Comparison of ENCODE assay signal across 9 mouse cellular contexts in genomic region chr4:150853680-150854461, GRCm38 (mm10). TPM values are rescaled to one million over a fixed set of nuclear protein-coding genes. Genes with fewer than 3 reads are reported as not detected.
DNase-seq lines count a peak whose midpoint lies in the region; ATAC-seq and TF ChIP-seq lines count a peak whose summit lies in the region.
"Had no signal": no experiment of that assay in that cellular context is flagged by ENCODE, and none has a peak within 500 bp of the region (broad histone marks: within the 10 kb centered on the region; RNA-seq: fewer than 3 reads in every experiment).

Errfi1 (plus strand) TSS chr4:150853919.

- no peaks in the 10 kb centered on the region for H3K36me3 ChIP-seq in heart, embryonic 12.5 days
- 0 out of 2 replicates have a peak, but pooled peaks cover 4% of the 10 kb centered on the region for H3K36me3 ChIP-seq in kidney, embryonic 15.5 days
- H3K36me3 ChIP-seq in liver, embryonic 14.5 days (replicated peaks; ENCODE audit: control insufficient read depth, insufficient read depth, low read depth) = no peaks in the 10 kb centered on the region
- H3K36me3 ChIP-seq in neural tube, embryonic 14.5 days (ENCODE audit: control insufficient read depth, insufficient read depth, low read length) = no peaks in the 10 kb centered on the region
- H3K36me3 ChIP-seq: G1E had no signal

- no peaks in the 10 kb centered on the region for H3K9me3 ChIP-seq in heart, embryonic 12.5 days (replicated peaks)
- no peaks in the 10 kb centered on the region for H3K9me3 ChIP-seq in kidney, embryonic 15.5 days (replicated peaks)
- no peaks in the 10 kb centered on the region for H3K9me3 ChIP-seq in liver, embryonic 14.5 days (ENCODE audit: control insufficient read depth, low read length)
- no peaks in the 10 kb centered on the region for H3K9me3 ChIP-seq in neural tube, embryonic 14.5 days (ENCODE audit: control insufficient read depth, low read length)

- no peak; the same call in 1 of the 2 replicates for TF ChIP-seq EP300 in liver, embryonic 14.5 days (IDR thresholded peaks at IDR 0.05; ENCODE audit: low read depth)

- no peak for TF ChIP-seq CTCF in left cerebral cortex, adult 2 months (IDR thresholded peaks at IDR 0.05)
- no peak for TF ChIP-seq CTCF in cortical plate, adult 2 months (IDR thresholded peaks at IDR 0.05; ENCODE audit: extremely low read depth, insufficient read depth, low read length)
- no peak for TF ChIP-seq CTCF in liver, embryonic 14.5 days (IDR thresholded peaks at IDR 0.05; ENCODE audit: low read depth)

- H3K9ac ChIP-seq in heart, embryonic 12.5 days = peak within 1 kb of the TSS; percentile 53; the same call in 1 of the 2 replicates
- H3K9ac ChIP-seq in kidney, embryonic 15.5 days = peak within 1 kb of the TSS; percentile 35
- no peak within 1 kb of the TSS for H3K9ac ChIP-seq in liver, embryonic 14.5 days (replicated peaks)
- H3K9ac ChIP-seq in neural tube, embryonic 14.5 days (replicated peaks; ENCODE audit: low read depth, low read length) = peak within 1 kb of the TSS; percentile 47

- ATAC-seq in heart, embryonic 12.5 days (ENCODE audit: insufficient number of reproducible peaks, low FRiP score) = no peak
- peak; percentile 59 for ATAC-seq in kidney, embryonic 15.5 days (replicated peaks; ENCODE audit: low FRiP score)
- peak; percentile 71 for ATAC-seq in liver, embryonic 14.5 days (ENCODE audit: insufficient read depth)
- peak; percentile 12; the same call in 1 of the 2 replicates for ATAC-seq in neural tube, embryonic 14.5 days (ENCODE audit: low read depth)

- intact Hi-C loops in left cerebral cortex, adult 2 months (cut with DNase I) = loop anchor here (2.0 to 5.0 kb wide), 4 partner anchors 45 to 197 kb away; no protein-coding TSS in a partner anchor

- 54% methylated on average over 13 of the region's 13 CpGs for WGBS in heart, embryonic 12.5 days
- 47% methylated on average over 13 of the region's 13 CpGs for WGBS in kidney, embryonic 15.5 days
- WGBS in liver, embryonic 14.5 days (ENCODE audit: insufficient replicate concordance) = 50% methylated on average over 13 of the region's 13 CpGs
- WGBS in neural tube, embryonic 14.5 days = 42% methylated on average over 13 of the region's 13 CpGs

- peak within 1 kb of the TSS; percentile 77 for H3K4me2 ChIP-seq in heart, embryonic 12.5 days
- peak within 1 kb of the TSS; percentile 68 for H3K4me2 ChIP-seq in kidney, embryonic 15.5 days
- peak within 1 kb of the TSS; percentile 72 for H3K4me2 ChIP-seq in liver, embryonic 14.5 days (ENCODE audit: low read depth)
- peak within 1 kb of the TSS; percentile 68 for H3K4me2 ChIP-seq in neural tube, embryonic 14.5 days (ENCODE audit: low read depth, low read length)

- no peak for TF ChIP-seq POLR2A in cortical plate, adult 2 months (IDR thresholded peaks at IDR 0.05; ENCODE audit: extremely low read depth, insufficient read depth, low read length)

- no peak within 1 kb of the TSS for H3K27ac ChIP-seq in left cerebral cortex, adult 2 months
- H3K27ac ChIP-seq in cortical plate, adult 2 months (ENCODE audit: insufficient read depth, low read length) = no peak within 1 kb of the TSS
- H3K27ac ChIP-seq in heart, embryonic 12.5 days (ENCODE audit: poor library complexity, severe bottlenecking) = no peak within 1 kb of the TSS
- H3K27ac ChIP-seq in kidney, embryonic 15.5 days = peak within 1 kb of the TSS; percentile 97
- H3K27ac ChIP-seq in liver, embryonic 14.5 days = no peak within 1 kb of the TSS
- H3K27ac ChIP-seq in neural tube, embryonic 14.5 days (ENCODE audit: low read depth, low read length) = peak within 1 kb of the TSS; percentile 97; the same call in 1 of the 2 replicates

- no peak for DNase-seq in left cerebral cortex, adult 2 months (ENCODE audit: extremely low spot score in 1 of 2, low spot score in 2 of 2)
- DNase-seq in left cerebral cortex, adult 9 months (ENCODE audit: low spot score in 2 of 2) = no peak
- peak; percentile 22 to 30 (median 23) for DNase-seq in liver, embryonic 14.5 days (ENCODE audit: low read depth in 3 of 3, low spot score in 3 of 3)
- no peak for DNase-seq in urinary bladder, postnatal 10 days (ENCODE audit: low spot score)

- peaks cover 4% of the 10 kb centered on the region for H3K4me1 ChIP-seq in cortical plate, adult 2 months (ENCODE audit: control insufficient read depth, insufficient read depth, low read length)
- 0 out of 2 replicates have a peak, but pooled peaks cover 12% of the 10 kb centered on the region for H3K4me1 ChIP-seq in heart, embryonic 12.5 days (replicated peaks)
- peaks cover 43% of the 10 kb centered on the region for H3K4me1 ChIP-seq in kidney, embryonic 15.5 days
- peaks cover 0 to 4% of the 10 kb centered on the region in 2 experiments; a peak in 2 of 4 replicates for H3K4me1 ChIP-seq in liver, embryonic 14.5 days (replicated peaks; ENCODE audit: control insufficient read depth in 2 of 2, insufficient read depth in 2 of 2, low read length in 1 of 2)
- H3K4me1 ChIP-seq in neural tube, embryonic 14.5 days (ENCODE audit: control insufficient read depth, insufficient read depth, low read length) = peaks cover 11% of the 10 kb centered on the region

- H3K27me3 ChIP-seq in heart, embryonic 12.5 days (replicated peaks) = 0 out of 2 replicates have a peak, but pooled peaks cover 3% of the 10 kb centered on the region
- no peaks in the 10 kb centered on the region for H3K27me3 ChIP-seq in kidney, embryonic 15.5 days
- H3K27me3 ChIP-seq in liver, embryonic 14.5 days (ENCODE audit: control insufficient read depth, insufficient read depth, low read length) = peaks cover 18% of the 10 kb centered on the region
- H3K27me3 ChIP-seq in neural tube, embryonic 14.5 days (ENCODE audit: control insufficient read depth, insufficient read depth, low read length) = no peaks in the 10 kb centered on the region

- peak within 1 kb of the TSS; percentile 76 for H3K4me3 ChIP-seq in left cerebral cortex, adult 2 months
- peak within 1 kb of the TSS; percentile 32 for H3K4me3 ChIP-seq in cortical plate, adult 2 months (ENCODE audit: insufficient read depth, low read length)
- peak within 1 kb of the TSS; percentile 91 for H3K4me3 ChIP-seq in heart, embryonic 12.5 days
- H3K4me3 ChIP-seq in kidney, embryonic 15.5 days (replicated peaks) = peak within 1 kb of the TSS; percentile 70
- peak within 1 kb of the TSS; percentile 30 to 61 for H3K4me3 ChIP-seq in liver, embryonic 14.5 days (ENCODE audit: insufficient read depth in 1 of 2, low read depth in 2 of 2, low read length in 2 of 2)
- H3K4me3 ChIP-seq in neural tube, embryonic 14.5 days (ENCODE audit: low read depth, low read length) = peak within 1 kb of the TSS; percentile 83

RNA-seq across cellular contexts. Expression of gene Errfi1, which starts in this region (rescaled TPM):
- total RNA-seq in left cerebral cortex, adult 2 months (2021) = 10 to 100 TPM; 25.9 to 37.8 TPM
- 21.6 and 22.5 TPM in 2 replicates for polyA plus RNA-seq in cortical plate, adult 2 months (2012; rRNA removed)
- polyA plus RNA-seq in heart, embryonic 12.5 days (2016; fragmentation: Nextera tagmentation; extraction: Ambion mirVana) = 14.0 and 16.5 TPM in 2 replicates
- 29.3 and 34.2 TPM in 2 replicates for polyA plus RNA-seq in kidney, embryonic 15.5 days (2015; fragmentation: Nextera tagmentation; extraction: Ambion mirVana)
- 11.3 and 12.6 TPM in 2 replicates for polyA plus RNA-seq in liver, embryonic 14.5 days (2012; rRNA removed)
- 23.1 and 26.1 TPM in 2 replicates for polyA plus RNA-seq in liver, embryonic 14.5 days (2014; fragmentation: Nextera tagmentation; extraction: Ambion mirVana)
- polyA plus RNA-seq in neural tube, embryonic 14.5 days (2014; fragmentation: Nextera tagmentation; extraction: Ambion mirVana) = 70.2 and 76.9 TPM in 2 replicates
- polyA plus RNA-seq: G1E had no signal

Comparison
In these comparisons a context has a peak if more than half of its experiments do, and no peak if none do; other contexts are left out.
1. DNase-seq: peak in liver, embryonic 14.5 days (3 of 3); none in left cerebral cortex, adult 2 months (0 of 2), left cerebral cortex, adult 9 months (0 of 2) and urinary bladder, postnatal 10 days (single experiment).
2. H3K27ac ChIP-seq: peak in kidney, embryonic 15.5 days (single experiment) and neural tube, embryonic 14.5 days (single experiment); none in left cerebral cortex, adult 2 months (single experiment), cortical plate, adult 2 months (single experiment), heart, embryonic 12.5 days (single experiment) and liver, embryonic 14.5 days (single experiment).
3. H3K4me3 ChIP-seq: peak in every context shown above with its lines; median percentile 91 in heart, embryonic 12.5 days; 83 in neural tube, embryonic 14.5 days; 76 in left cerebral cortex, adult 2 months; 70 in kidney, embryonic 15.5 days; 46 in liver, embryonic 14.5 days; 32 in cortical plate, adult 2 months.
4. Peak in every context shown above with its lines, with median percentiles within 50 percentile points of each other: H3K4me2 ChIP-seq.